Mouse (Mus musculus) cerebral cortex, adult 2 months (tissue): ENCODE data around the gene Unc119b.

Source experiments
- WGBS: fragments of 180-500 bp; shearing (Covaris S2); methylation state at CpG from one replicate; pipeline ENCODE4 v1.1.7; 2018; 5-methylcytosine and 5-hydroxymethylcytosine counted together

Gene Unc119b

DNA sequence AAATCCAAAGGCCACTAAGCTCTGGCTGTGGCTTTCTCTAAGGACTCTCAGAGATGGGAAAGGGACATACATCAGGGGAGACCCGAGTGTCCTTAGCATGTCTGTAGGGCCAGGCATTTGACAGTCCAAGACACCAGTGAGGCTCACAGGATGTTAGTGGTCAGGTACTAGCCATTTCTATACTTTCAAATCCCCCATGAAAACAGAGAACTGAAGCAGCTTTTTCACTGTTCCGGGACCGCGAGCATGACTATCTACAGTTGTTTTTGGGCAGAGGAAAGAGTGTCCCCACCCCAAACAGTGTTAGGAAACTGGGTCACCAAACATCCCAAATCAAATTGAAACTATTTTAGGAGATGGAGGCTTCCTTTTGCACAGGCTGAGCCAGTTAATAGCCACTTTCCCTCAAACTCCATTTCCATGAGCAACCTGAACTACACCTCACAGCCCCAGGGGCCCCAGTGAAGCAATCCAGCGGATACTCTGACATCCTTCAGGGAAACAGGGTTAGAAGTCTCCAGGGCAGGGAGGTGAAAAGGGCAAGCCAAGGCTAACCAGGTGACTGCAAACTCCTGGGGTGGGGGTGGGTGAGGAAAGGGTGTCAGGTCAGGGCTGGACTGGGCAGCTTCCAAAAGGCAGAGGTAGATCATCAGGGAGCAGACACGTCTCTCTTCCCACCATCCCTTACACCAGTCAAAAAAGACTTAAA lies 1.3 kb downstream of the Unc119b start:
- WGBS = 41% methylated on average over 6 of the region's 6 CpGs

DNA sequence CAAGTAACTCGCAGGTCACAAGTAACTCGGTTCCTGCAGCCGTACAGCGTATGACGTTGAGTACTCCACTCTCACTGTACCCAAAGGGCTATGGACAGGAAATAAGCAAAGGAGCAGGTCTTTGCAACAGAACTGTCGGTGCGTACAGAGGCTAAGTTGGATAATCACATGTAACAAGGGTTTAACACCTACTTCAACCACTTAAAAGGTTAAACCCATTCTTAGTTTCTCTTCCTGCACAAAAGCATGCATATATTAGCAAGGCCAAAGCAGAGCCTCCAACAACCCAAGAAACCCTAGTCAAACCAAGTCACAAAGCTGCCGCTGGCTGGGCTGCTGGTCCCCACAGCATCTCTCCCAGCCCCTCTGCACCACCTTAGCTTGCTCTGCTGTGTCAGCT lies 2.3 kb downstream of the Unc119b start:
- 91% methylated on average over 8 of the region's 8 CpGs for WGBS

DNA sequence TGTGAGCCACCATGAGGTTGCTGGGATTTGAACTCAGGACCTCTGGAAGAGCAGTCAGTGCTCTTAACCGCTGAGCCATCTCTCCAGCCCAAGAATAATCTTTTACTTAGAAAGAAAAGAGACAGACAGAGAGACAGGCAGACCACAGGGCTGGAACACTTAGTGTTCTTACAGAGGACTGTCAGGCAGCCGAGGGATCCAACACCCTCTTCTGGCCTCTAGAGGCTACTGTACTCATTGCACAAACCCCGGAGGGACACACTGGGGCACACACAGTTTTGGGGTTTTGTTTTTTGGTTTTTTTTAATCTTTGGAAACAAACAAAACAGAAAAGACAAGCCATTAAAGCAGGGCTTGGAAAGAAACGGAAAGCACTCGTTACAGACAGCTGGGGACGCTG lies 5.4 kb downstream of the Unc119b start:
- WGBS = 83% methylated on average over 6 of the region's 6 CpGs

DNA sequence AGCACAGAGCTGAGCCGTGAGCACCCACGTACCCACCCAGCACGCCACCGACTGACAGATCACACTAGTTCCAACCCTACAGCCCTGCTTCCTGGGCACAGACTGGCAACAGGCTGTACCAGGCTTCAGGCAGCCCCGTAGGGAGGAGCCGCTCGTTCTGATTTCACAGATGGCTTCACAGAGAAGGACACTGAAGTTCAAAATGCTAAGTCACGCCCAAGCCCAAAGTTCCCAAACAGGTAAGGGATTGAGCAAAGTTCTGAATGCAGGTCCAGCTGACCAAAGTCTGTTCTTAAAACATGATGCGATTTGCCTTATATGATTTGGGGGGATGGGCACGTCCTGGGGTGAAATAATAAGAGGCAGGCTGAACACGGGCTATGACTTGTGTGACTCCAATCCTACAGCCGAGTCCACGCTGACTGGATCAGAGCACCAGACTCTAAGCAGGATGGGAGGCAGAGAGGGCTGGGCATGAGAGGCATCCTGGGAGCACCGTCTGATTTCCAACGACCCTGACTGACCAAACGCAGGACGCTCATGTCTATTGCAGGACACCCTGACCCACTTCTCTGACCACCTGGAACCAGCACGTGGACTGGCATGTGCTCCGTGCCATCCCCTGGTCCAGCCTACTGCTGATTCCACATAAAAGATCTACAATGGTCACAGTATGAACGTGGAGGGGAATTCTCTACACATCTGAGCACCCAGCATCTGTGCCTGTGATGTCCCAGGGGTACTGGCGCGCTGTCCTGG lies 7.2 kb downstream of the Unc119b start:
- WGBS = 86% methylated on average over 22 of the region's 22 CpGs

DNA sequence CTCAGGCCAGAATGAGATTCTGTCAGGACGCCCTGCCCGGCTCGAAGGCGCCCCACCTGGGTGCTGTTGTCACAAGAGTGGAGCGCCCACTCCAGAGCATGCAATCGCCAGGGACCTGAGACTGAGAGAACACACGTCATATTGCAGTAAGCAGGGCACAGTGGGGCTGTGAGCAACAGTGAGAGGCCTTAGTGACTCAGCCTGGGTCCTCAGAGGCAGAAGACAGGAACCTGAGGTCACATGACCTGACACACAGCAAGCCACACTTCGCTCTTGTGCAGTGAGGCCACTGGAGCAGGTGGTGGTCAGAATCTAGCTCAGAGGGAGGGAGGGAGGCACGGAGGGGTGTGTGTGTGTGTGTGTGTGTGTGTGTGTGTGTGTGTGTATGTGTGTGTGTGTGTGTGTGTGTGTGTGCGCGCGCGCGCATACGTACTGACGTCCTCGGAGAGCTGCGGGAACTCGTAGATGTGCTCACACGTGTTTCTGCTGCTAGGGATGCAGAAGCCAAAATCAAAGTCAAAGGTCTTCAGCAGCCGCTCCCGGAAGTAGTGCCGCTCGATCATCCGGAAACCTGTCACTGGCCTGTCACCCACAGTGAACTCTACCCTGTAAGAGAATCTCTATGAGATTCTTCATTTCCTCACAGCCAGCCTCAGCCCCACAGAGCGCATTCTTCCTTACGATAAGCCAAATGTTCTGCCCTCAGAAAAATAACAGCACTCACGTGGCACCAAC lies 8.0 kb downstream of the Unc119b start:
- WGBS = 86% methylated on average over 28 of the region's 28 CpGs

DNA sequence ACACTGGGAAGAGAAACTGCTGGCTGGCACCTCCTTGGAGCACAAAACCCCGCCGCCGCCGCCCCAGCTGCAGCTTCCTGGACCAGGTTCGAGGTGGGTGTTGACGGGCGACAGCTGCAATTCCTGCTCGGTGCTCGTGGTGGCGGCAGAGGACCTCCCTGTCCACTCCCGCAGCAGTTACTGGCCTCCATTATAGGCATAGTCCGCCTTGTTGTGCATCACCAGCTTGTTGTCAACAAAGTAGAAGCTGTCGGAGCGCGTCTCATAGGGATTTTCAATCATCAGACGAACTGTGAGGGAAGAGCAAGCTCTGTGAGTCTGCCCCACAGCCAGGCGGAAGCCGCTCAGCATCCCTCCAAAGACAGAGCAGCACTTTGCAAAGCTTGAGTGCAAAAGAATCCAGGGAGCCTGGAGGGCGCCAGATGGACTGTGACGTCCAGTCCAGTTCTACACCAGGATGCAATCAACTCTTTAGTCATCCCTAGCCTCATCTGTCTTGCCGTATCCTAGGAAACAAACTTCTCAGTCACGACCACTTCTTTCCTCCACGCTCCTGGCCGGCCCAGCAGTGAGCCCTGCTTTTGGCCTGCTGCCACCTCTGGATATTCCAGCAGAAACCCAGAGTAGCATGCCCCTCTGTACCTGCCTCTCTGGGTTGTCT lies 9.4 kb downstream of the Unc119b start:
- 9% methylated on average over 24 of the region's 24 CpGs for WGBS

DNA sequence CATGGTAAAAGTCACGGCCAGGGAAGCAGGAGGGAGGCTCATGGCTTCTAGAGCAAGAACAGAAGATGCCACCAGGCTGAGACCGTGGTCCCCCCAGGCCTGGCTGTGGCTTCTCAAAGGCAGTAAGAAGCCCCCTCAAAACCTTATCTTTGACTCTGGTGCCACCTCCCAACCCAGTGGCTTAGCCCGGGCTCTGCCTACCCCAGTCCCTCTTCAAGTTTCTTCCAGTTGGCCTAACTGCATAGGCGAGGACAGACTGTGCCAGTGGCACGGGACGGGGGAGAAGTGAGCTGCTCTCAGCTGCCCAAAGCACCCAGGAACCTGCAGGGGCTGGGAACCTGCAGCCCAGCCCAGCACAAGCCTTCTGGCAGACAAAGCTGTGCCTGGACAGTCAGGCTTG lies 10.1 kb downstream of the Unc119b start:
- 84% methylated on average over 6 of the region's 6 CpGs for WGBS

DNA sequence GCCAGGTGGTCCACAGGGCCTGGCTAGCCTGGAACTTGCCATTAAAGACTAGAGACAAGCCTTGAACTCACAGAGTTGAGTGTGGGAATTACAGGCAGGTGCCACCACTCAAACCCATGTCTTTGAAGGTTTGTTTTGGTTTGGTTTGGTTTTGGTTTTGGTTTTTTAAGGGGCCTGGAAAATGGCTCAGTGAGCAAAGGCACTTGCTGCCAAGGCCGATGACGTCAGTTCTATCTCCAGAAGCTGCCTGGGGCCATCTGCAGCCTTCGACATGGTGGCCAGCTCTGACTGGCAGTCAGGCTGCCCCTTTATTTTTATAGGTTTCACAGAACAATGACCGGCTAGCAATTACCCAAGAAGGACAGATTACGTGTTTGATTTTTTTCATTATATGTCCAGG lies 13.8 kb downstream of the Unc119b start:
- 53% methylated on average over 5 of the region's 5 CpGs for WGBS

DNA sequence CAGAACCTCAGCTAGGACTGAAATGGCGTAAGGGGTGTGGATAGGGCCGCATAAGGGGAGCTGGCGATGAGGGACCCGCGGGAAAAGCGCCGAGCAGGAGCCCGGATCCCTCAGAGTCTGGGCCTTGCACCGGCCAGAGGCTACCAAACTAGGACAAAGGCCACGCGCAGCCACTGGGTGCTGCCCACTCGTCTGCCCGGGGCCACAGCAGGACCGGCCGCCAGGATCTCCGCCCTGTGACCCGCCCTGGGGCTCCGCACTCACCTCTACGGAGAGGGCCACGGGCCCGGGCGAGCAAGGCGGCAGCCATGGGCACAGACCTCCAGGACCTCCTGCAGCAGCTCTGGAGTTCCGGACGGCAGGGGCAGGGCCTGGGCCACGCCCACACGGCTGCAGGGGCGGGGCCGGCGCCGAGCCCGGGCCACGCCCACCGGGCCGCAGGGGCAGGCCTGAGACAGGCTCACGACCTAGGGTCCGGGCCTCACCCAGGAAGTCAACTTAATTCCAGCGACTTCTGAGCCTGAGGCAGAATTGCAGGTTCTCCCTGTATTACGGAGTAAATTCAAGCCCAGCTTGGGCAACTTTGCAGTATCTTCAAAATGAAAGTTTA lies 15.7 kb downstream of the Unc119b start, which contains the start of gene Acads:
TSS of gene Acads (minus strand) at position 386 of the 610 bp plus-strand sequence.
- WGBS = 12% methylated on average over 39 of the region's 39 CpGs

DNA sequence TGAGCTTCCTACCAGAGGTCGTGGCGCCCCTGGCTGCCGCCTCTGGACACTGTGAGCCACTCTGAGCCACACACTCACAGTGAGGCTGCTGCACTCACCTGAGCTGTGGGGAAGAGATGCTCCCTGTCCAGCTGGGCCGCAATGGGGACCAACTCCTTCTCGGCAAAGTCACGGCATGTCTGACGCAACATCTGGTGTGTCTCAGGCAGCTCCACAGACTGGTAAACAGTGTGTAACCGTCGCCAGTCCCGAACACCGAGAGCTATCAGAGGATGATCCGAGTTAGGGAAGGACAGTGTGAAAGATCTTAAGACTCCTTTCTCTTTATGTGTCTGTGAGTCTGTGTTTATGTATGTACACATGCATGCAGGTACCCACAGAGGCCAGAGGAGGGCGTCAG lies 17.3 kb downstream of the Unc119b start:
- WGBS = 92% methylated on average over 13 of the region's 13 CpGs

DNA sequence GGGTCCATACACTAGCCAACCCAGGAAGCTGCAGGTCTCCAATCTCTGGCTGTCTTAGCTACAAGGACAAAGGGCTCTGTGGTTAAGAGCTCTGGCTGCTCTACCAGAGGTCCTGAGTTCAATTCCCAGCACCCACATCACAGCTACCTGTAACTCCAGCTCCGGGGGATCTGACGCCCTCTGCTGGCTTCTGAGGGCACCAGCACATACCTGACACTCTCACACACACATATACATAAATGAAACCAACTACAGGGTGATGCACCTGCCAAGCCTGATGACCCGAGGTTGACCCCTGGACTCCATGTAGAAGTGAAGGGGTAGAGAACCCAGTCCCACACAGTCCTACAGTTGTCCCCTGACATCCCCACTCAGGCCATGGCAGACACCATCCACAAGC lies 18.3 kb downstream of the Unc119b start:
- 89% methylated on average over 3 of the region's 3 CpGs for WGBS

DNA sequence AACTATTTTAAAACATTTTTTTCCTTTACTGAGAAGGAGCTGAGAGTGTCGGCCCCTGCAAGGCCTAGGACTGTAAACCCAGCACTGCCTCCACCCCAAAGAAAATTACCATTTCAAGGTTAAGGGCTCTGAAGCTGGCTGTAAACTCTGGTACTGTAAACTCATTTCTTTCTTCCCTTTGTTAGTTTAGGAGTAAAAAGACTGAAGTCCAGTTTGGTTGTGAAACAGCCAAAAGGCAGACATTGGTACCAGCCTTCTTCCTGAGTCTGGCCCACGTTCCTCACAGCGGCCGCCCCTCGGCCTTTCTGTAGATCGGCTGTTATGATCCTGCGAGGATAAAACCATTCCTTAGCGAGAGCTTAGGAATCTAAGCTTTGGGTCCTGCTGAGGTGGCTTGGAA lies 20.3 kb downstream of the Unc119b start:
- 97% methylated on average over 8 of the region's 8 CpGs for WGBS

DNA sequence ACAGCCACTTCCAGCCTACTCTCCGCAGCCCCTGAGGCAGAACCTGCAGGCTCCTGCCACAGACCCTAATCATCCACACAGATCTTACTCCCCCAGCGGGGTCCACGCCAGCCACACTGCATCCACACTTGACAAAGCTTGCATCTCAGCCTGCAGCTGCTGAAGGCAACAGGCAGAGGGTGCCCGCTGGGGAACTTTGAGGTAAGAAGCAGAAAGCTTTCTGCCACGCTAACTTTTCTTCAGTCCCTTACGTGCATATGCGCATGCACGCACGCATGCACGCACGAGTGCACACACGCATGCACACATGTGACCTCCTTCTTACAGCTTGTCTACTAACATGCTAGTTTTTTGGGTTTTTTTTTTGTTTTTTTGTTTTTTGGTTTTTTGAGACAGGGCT lies 21.5 kb downstream of the Unc119b start:
- WGBS = 98% methylated on average over 12 of the region's 12 CpGs

DNA sequence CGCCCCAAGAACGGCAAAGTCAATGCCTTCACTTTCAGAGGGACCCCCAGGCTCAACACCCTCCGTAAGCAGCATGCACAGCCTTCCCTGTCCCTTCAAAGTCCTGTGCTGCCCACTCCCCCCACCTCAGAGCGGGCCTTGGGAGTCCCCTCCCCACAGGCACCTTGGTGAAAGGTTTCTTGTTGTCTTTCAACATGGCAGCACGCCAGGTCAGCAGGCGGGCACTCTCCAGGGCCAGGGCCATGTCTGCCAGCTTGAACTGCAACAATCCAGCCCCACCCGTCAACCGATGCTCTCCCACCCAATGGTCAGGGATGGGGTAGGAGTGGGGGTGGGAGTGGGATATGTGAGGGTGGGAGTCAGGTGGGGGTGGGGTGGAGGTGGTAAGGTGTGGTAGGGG lies 23.6 kb downstream of the Unc119b start:
- WGBS = 77% methylated on average over 8 of the region's 8 CpGs

DNA sequence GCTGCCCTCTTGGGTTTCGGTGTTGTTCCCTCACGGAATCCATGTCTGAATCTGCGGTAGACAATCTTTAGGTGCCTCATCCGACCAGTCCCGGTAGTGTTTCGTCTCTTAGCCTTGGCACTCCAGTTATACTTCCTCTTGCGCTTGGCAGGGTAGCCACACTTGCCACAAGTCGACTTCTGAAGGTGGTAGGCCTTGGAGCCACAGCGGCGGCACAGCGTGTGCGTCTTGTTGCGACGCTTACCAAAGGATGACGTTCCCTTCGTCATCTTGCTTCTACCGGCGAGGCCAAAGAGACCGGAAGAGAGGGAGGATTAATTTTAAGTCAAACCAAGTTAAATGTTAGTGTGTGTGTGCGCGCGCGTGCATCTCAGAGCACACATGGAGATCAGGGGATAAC lies 31.5 kb downstream of the Unc119b start:
- 95% methylated on average over 23 of the region's 23 CpGs for WGBS

DNA sequence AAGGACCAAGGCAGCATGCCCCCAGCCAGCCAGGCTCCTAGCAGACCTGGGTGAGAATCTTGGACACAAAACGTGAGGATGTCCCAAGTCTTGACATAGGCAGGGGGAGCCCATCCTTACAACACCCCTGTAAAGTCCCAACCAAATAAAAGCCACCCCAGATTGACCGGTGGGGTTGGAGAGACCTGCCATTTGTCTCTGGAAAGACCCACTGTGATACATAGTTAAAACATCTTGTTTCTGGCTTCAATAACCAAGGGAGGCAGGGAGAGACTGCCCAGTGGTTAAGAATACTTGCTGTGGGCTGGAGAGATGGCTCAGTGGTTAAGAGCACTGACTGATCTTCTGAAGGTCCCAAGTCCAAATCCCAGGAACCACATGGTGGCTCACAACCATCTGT lies 32.5 kb downstream of the Unc119b start:
- WGBS = 88% methylated on average over 2 of the region's 2 CpGs

DNA sequence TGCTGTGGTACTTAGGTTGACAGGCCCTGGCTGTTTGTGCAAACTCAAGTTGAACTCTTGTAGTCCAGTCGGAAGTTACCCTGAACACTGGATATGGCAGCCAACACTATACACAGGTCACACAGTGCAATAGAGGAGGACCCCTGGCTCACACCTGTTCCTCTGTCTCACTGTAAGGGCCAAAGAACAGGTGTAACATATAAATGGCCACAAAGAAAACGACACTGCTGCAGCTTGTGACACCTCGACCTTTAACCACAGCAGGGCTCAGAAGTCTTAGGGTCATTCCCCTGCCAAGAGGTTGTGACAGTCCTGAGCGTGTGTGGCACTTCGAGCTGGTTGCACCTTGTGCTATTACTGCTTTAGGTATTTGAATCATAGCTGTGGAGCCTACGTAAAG lies 34.3 kb downstream of the Unc119b start:
- WGBS = 89% methylated on average over 6 of the region's 6 CpGs

DNA sequence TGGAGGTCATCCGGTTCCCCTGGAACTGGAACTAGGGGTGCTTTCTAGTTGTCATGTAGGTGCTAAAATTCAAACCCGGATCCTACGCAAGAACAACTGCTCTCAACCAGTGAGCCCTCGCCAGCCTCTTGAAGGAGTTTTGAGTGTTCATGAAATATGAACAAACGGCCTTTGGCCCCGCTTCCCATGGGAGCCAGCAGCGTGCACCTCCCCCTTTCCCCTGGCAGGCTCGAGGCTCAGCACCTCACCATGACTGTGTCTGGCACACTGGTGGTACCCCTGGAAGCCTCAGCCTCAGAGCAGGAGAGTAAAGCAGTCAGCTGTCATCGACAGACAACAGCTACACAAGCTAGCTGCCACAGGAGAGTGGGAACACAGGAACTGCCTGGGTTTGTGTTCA lies 34.8 kb downstream of the Unc119b start:
- 76% methylated on average over 9 of the region's 9 CpGs for WGBS

DNA sequence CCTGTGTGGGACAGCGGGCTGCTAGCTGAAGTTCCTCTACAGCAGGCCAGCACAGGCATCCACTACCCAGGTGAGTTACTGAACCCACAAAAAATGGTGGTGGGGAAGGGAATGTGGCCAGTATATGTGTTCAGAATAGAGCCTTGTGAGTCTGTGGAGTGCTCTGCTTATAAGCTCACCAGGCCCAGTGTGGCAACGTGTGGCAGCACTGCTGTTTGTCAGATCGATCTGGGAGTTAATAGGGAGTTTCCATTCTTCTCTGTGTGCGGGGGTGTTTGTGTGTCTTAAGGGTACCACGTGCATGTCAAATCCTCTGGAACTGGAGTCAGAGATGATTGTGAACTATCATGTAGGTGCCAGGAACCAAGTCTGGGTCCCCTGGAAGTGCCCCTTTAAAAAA lies 35.2 kb downstream of the Unc119b start:
- WGBS = 71% methylated on average over 5 of the region's 5 CpGs

DNA sequence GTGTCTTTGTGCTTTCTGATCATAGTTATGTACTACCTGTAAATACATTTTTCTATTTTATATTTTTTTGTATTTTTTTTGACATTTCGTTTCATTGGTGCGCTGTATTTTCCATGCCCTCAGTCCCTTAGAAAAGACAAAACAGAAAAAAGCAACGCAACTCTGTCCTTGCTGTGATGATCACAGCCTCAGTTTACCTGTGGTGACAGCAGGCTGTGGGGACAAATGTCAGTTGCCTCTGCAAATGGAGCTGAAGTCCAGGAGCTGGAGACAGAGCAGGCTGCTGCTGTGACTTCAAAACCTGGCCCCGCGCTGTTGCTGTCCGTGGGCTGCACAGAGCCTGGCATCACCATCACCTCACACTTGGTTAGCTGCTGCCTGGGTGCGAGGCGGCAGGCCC lies 36.6 kb downstream of the Unc119b start, which contains the start of gene Gm10401:
TSS of gene Gm10401 (minus strand) at position 101 of the 400 bp plus-strand sequence.
- WGBS = 93% methylated on average over 8 of the region's 8 CpGs

DNA sequence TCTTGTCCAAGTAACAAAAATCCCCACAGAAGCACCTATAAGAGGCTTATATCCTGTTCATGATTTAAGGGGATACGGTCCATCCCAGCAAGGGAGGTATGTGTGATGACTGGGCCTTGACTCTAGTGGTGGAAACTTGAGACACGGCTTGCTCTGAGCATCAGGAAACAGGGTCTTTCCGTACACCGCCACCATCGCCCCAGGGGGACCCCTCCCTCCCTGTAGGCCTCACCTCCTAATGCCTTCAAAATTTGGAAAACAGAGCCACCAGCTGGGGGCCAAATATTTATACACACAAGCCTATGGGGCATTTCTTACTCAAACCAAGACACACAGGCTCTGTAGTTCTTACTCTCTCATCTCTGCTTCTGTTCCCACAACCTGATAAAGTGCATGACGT lies 43.0 kb downstream of the Unc119b start:
- WGBS = 87% methylated on average over 6 of the region's 6 CpGs

DNA sequence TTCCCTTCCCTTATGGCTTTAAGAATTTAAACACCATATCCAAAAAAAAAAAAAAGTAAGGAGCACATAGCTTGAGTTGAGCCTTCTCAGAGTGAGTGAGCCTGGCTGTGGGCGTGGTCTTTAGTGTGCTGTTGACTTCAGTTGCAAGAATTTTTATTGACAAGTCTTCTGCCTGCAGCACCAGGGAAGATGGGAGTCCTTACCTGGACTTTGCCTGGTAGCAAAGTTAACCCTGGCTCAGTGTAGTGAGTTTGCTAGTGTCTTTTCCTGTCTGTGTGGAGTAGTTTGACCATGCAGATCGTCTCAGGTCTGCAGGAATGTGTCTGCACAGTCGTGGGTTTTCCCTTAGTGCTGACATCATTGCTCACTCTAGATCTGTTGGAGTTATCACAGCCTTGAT lies 43.8 kb downstream of the Unc119b start:
- WGBS = 65% methylated on average over 3 of the region's 3 CpGs
